Mouse (Mus musculus) frontal cortex, adult 2 months (tissue): ENCODE results near the gene Nkpd1. TPM values are rescaled to one million over a fixed set of nuclear protein-coding genes. Genes with fewer than 3 reads are reported as not detected.

ENCODE experiments used
- DNase-seq, 2 experiments: peaks; one replicate each; pipeline ENCODE4 v3.0.0; 2022; ENCODE audit warnings: low spot score in 1 of 2; ENCODE audit errors: extremely low spot score in 1 of 2
- polyA plus RNA-seq: library from polyadenylated mRNA; depleted of rRNA; stranded (reverse); fragments of >200 nt; gene quantifications from 2 replicates; pipeline ENCODE4 v1.2.3, GENCODE M21; 2012

The Nkpd1 gene
- polyA plus RNA-seq, 1 experiment, result 1.4 TPM

- DNase-seq, result no peak
Observed at GRCm38 (mm10) chr7:19541681-19542154, 24.1 kb downstream of the Nkpd1 start.

GRCm38 (mm10) chr7:19542155-19542691, 24.6 kb downstream of the Nkpd1 start:
- no peak for DNase-seq

GRCm38 (mm10) chr7:19543584-19543983, 25.9 kb downstream of the Nkpd1 start:
- no peak for DNase-seq

- no peak for DNase-seq
Observed at GRCm38 (mm10) chr7:19546007-19546406, 28.4 kb downstream of the Nkpd1 start.

DNA sequence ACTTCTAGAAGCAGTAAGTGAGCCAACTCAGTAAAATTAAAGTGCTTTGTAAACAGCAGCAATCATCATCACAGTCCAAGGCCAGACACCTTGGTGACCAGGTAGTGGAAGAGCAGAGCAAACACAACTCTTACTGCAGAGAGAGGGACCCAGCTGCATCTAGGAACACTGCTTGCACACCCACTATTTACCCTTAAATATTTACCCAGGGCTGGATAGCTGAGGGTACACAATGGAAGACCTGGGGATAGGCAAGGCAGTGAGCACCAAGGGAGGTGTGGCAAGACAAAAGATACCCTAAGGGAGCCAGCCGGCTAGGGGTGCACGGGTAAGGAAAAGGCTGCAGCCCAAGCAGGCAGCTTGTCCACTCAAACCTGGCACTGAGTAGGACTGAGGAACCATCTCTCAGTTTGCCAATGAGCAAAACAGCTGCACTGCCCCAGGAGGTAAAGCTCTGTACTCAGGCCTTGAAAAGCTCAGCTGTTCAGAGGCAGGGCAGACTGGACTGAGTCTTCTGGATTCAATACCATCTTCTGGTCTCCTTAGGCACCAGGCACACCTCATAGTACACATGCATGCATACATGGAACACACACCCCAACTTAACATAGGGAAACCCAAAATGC, 29.8 kb downstream of the Nkpd1 start:
- no peak for DNase-seq

- no peak for DNase-seq
Observed at GRCm38 (mm10) chr7:19549394-19549793, 31.8 kb downstream of the Nkpd1 start.

GRCm38 (mm10) chr7:19551634-19552033, 34.0 kb downstream of the Nkpd1 start:
- DNase-seq, result no peak

- DNase-seq, result no peak
Observed at GRCm38 (mm10) chr7:19552443-19552842, 34.8 kb downstream of the Nkpd1 start.

DNA sequence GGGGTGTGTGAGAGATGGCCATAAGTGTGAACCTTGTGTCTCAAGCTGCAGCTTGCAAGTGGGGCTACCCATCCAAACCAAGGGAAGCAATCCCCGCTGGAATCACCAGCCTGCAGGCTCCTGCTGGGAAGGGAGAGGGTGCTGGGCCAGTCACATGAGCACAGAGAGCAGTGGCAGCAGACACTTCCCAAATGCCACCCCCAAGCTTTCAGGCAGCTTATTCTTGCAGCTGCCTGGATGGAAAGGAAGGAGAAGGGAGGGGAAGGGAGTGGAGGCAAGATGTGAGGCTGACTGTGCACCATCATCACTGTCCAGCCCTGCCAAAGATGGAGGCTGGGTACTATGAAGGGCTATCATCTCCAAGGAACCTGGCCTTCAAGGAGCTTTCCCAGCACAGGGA, 36.5 kb downstream of the Nkpd1 start:
- DNase-seq, result peak; percentile 60 to 82

DNA sequence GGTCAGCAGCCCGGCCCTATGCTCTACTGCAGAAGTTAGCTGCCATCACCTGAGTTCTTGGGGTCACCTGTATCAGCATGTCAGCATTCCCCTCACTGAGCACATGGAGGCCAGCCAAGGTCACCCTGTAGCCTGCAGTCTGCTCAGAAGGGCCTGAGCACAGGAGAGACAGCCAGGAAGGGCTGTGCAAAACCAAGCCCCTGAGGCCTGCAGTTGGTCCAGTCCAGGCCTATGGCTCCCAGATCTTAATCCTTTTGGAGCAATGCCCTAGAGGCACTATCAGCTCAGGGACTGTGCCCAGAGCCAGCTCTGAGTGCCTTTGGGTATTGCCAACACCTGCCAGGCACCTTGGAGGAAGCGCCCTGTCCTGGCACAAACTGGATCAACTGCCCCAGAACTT, 39.4 kb downstream of the Nkpd1 start:
- no peak for DNase-seq

DNA sequence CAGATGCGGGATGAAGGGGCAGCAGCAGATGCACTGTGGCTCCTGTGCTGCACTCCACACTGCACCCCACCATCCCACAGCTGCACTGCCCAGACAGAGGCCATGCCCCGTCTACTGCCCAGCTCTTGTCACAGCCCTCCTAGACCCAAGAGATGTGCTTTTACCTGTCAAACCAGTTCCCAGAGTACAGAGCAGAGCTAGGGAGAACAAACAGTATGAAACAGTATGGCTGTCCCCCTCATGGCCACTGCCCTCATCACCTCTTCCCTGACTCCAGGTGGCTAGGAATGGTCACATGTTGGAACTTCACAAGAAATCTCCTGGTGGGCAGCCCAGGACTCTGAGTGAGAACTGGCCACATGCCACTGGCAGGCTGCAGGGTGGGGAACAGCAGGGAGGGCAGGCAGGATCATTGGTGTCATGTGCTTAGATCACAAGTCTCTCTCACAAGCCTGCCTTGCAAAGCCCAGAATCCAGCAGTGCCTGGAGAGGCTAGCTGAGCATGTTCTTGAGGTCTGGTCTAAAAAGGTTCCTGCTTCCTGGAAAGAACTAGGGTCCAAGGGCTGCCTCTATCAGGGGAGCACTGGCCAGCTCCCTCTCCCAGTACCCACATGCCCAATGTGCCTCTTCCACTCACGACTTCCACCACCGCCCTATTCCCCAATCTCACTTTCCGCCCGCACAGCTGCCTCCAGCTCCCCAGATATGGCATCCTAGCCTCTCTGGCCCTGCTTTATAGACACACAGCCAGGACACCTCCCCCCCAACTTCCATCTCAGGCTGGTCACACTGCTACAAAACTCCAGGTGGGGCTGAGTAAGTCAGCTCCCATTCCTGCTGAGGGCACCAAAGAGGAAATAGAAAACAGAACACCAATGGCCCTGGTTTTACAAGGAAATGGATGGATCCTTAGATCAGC, 40.6 kb downstream of the Nkpd1 start:
- DNase-seq, result peak in 1 of 2 experiments; percentile 54

- DNase-seq, result no peak
Observed at GRCm38 (mm10) chr7:19558965-19559364, 41.3 kb downstream of the Nkpd1 start.

GRCm38 (mm10) chr7:19560491-19561260, 43.0 kb downstream of the Nkpd1 start:
- no peak for DNase-seq

DNA sequence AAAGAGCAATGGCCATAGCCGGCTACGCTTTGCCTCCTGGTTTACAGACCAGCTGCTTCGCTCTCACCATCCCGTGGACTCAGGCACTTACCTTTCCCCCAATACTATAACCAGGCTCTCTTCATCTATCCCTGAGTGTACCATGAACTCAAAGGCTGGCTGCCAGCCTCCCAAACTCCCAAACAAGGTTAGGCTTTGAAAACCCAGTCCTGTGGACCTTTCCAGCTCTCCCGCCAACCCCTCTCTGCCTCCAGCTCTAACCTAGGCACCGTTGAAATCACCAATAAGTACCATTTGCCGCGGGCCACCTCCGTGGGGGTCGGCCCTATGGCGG, 43.8 kb downstream of the Nkpd1 start:
- DNase-seq, result no peak

DNA sequence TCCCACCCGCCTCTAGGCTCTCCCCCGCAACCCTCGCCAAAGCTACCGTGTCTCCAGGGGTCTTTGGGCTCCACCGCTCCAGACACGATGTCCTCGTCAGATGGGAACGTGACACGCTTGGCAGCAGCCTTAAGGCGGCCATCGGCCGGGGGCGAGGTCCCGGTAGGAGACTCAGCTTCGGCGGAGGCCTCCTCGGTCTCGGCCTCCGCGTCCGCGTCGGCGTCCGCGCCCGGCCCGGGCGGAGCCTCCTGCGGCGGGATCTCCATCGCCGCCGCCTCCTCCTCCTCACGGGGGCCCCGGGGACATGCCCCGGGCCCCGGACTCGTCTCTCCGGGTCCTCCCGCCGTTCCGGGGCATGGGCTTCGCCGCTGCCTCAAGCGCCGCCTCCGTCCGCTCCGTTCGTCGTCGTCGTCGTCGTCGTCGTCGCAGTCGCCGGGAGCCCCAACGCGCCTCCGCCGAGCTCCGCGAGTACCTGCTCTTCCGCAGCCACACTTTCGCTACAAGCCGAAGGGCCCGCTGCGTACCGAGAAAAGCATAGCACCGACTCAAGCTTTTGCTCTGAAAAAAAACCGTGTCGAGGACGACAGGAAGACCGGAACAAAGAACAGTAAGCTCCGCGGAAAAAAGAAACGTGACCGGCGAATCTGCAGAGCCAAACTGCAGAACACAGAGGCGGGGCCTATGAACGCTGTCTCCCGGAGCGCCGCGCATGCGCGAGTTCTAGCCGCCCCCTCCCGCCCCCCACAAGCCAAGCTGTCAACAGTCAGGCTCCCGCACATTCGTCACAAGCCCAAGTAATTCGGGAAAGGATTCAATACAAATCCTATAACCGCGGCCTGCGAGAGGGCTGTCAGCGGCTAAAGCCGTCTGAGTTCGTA, 44.4 kb downstream of the Nkpd1 start:
- DNase-seq, result peak; percentile 70 to 91

DNA sequence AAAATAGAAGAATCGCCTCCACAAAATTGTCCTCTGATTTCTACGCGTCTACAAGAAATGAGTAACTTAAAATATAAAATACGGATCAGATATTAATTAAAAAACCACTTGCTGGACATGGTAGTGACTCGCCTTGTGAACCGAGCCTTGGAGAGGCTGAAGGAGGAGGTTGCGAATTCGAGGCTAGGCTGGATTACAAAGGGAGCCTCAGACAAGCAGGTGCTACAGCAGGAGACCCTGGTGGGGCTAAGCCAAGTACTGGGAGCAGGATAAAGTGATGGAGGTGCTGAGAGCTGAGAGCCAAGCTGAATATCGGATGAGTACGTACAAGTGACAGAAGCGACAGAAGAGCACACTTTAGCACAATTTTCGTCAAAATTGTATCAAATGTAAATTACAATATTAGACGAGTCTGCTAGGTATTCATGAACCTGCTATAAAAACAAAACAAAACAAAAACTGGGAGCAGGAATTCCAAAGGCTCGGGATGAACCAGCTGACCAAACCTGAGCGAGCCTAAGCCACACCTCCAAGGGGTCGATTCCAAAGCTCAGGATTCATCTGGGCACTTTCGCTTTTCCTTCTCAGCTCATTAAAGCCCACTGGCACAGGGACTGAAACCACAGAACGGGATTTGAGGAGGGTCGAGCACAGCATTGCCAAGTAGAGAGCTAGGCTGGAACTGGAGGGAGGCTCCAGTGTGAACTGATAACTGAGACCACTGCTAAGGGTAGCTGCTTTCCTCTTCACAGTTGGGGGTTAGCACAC, 45.2 kb downstream of the Nkpd1 start, which contains the start of gene Ppp1r37:
Gene Ppp1r37 (minus strand): TSS at position 434 of the 768 bp plus-strand sequence.
- no peak for DNase-seq

DNA sequence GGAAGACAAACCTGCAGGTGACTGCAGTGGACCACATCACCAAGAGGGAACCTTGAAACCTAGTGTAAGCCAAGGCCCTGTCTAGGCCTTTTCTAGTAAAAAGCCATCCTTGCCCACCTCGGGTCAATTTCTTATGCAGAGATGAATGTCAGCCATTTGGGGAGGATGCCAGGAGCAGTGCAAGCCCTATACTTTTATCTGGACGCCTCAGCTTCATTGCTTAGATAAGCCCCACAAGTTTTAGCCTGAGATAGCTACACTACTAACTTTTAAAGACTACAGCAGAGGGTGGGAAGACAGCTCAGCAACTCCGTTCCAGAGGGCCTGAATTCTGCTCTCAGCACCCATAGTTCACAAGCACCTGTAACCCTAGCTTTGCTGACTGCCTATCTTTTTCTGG, 46.2 kb downstream of the Nkpd1 start:
- no peak for DNase-seq

- no peak for DNase-seq
Observed at GRCm38 (mm10) chr7:19564455-19564854, 46.8 kb downstream of the Nkpd1 start.

- DNase-seq, result no peak
Observed at GRCm38 (mm10) chr7:19565803-19566202, 48.2 kb downstream of the Nkpd1 start.
